Mouse (Mus musculus): ENCODE measurements around the gene Nup107. TPM values are rescaled to one million over a fixed set of nuclear protein-coding genes. Genes with fewer than 3 reads are reported as not detected.

Nup107 gene
- 50.0 TPM for polyA plus RNA-seq (2015; fragmentation: Illumina TruSeq; extraction: RNeasy Lipid Tissue Mini Kit (QIAGEN cat#74804); ENCODE audit: insufficient read depth, low replicate concordance)

GRCm38 (mm10) chr10:117792141-117793091 is at the start of gene Nup107:
Gene Nup107 (minus strand): TSS chr10:117792705.

GRCm38 (mm10) chr10:117746297-117746883 is 46.1 kb downstream of the Nup107 start, which contains the start of gene Slc35e3:
Gene Slc35e3 (minus strand): TSS chr10:117746365.

GRCm38 (mm10) chr10:117710604-117711141 is 81.8 kb downstream of the Nup107 start, which contains the start of gene Mdm2:
Gene Mdm2 (minus strand): TSS chr10:117710758.

Other genes with a start within 250 kb of the Nup107 start
- gene Cpm, start 163.2 kb downstream of the Nup107 start, polyA plus RNA-seq (2015; fragmentation: Illumina TruSeq; extraction: RNeasy Lipid Tissue Mini Kit (QIAGEN cat#74804); ENCODE audit: insufficient read depth, low replicate concordance): 19.3 TPM
- 75.7 TPM for gene Mdm2, start 81.9 kb downstream of the Nup107 start, polyA plus RNA-seq (2015; fragmentation: Illumina TruSeq; extraction: RNeasy Lipid Tissue Mini Kit (QIAGEN cat#74804); ENCODE audit: insufficient read depth, low replicate concordance)
- gene Slc35e3, start 46.3 kb downstream of the Nup107 start, polyA plus RNA-seq (2015; fragmentation: Illumina TruSeq; extraction: RNeasy Lipid Tissue Mini Kit (QIAGEN cat#74804); ENCODE audit: insufficient read depth, low replicate concordance): 14.5 TPM
- gene Rap1b, start 53.3 kb upstream of the Nup107 start, polyA plus RNA-seq (2015; fragmentation: Illumina TruSeq; extraction: RNeasy Lipid Tissue Mini Kit (QIAGEN cat#74804); ENCODE audit: insufficient read depth, low replicate concordance): 438 TPM